Mouse (Mus musculus) neural tube, embryonic 15.5 days (tissue): Measurements from ENCODE around the gene Lrif1. TPM values are rescaled to one million over a fixed set of nuclear protein-coding genes. Genes with fewer than 3 reads are reported as not detected.
"Not testable (repeated sequence)": the region's sequence is repeated elsewhere in the genome, so short reads cannot be mapped to it uniquely, and the experiment has no call there.

Source experiments
- ATAC-seq: fragments of 200-750 bp; cut with Nextera tagmentation; 2 replicates; pipeline ENCODE4 v1.8.0; 2017; ENCODE audit warnings: mild to moderate bottlenecking, moderate TSS enrichment, moderate library complexity; ENCODE audit not compliant: low FRiP score
- H3K27ac ChIP-seq: fragments of 300-500 bp; sonication (generic); replicated peaks from 2 replicates; pipeline ENCODE4 v1.5.1; 2015; ENCODE audit warnings: mild to moderate bottlenecking, inconsistent platforms
- H3K27me3 ChIP-seq: fragments of 300-500 bp; sonication (generic); replicated peaks from 2 replicates; pipeline ENCODE4 v1.6.1; 2015; ENCODE audit warnings: inconsistent platforms
- H3K36me3 ChIP-seq: fragments of 300-500 bp; sonication (generic); 2 replicates; pipeline ENCODE4 v1.6.1; 2015; ENCODE audit warnings: inconsistent platforms
- H3K4me1 ChIP-seq: fragments of 300-500 bp; sonication (generic); 2 replicates; pipeline ENCODE4 v1.6.1; 2015; ENCODE audit warnings: inconsistent platforms
- H3K4me2 ChIP-seq: fragments of 300-500 bp; sonication (generic); 2 replicates; pipeline ENCODE4 v1.6.1; 2015; ENCODE audit warnings: inconsistent platforms, mild to moderate bottlenecking, moderate library complexity
- H3K4me3 ChIP-seq: fragments of 300-500 bp; sonication (generic); replicated peaks from 2 replicates; pipeline ENCODE4 v1.5.1; 2015; ENCODE audit warnings: mild to moderate bottlenecking, inconsistent platforms
- H3K9ac ChIP-seq: fragments of 300-500 bp; sonication (generic); replicated peaks from 2 replicates; pipeline ENCODE4 v1.6.1; 2015; ENCODE audit warnings: mild to moderate bottlenecking, inconsistent platforms
- H3K9me3 ChIP-seq: fragments of 300-500 bp; sonication (generic); replicated peaks from 2 replicates; pipeline ENCODE4 v1.6.1; 2016; ENCODE audit warnings: inconsistent platforms
- WGBS: fragments of 180-500 bp; shearing (Covaris S2); methylation state at CpG from one replicate; pipeline ENCODE4 v1.1.7; 2015; ENCODE audit warnings: mixed read lengths; 5-methylcytosine and 5-hydroxymethylcytosine counted together
- polyA plus RNA-seq: library from polyadenylated mRNA; unstranded; fragments of >200 nt; fragmentation: Nextera tagmentation; extraction: Ambion mirVana; gene quantifications from 2 replicates; pipeline ENCODE4 v1.2.1, GENCODE M21; 2015

Gene Lrif1
- 15.2 and 15.8 TPM in 2 replicates for polyA plus RNA-seq

GRCm38 (mm10) chr3:106684830-106685229 lies at the start of gene Lrif1:
Gene Lrif1, plus strand, starts transcription at chr3:106684987.
- Histone ChIP-seq H3K4me1 (peaks cover 4% of the 10 kb centered on the region), H3K4me2 (peak within 1 kb of the TSS; percentile 53), H3K4me3 (peak within 1 kb of the TSS; percentile 52), H3K27me3 (no peaks in the 10 kb centered on the region), H3K9ac (peak within 1 kb of the TSS; percentile 59), H3K9me3 (no peaks in the 10 kb centered on the region), H3K36me3 (no peaks in the 10 kb centered on the region), H3K27ac (peak within 1 kb of the TSS; percentile 86)
- WGBS = 2% methylated on average over 20 of the region's 20 CpGs
- ATAC-seq = peak; percentile 99

GRCm38 (mm10) chr3:106672811-106673210 lies 12.0 kb upstream of the Lrif1 start:
- H3K9ac ChIP-seq, ATAC-seq, H3K27me3 ChIP-seq, H3K27ac ChIP-seq, H3K4me2 ChIP-seq, H3K4me1 ChIP-seq, H3K4me3 ChIP-seq, H3K9me3 ChIP-seq, H3K36me3 ChIP-seq: not testable (repeated sequence)
- 77% methylated on average over 14 of the region's 14 CpGs for WGBS

- peak overlapping the region; percentile 59 for H3K9ac ChIP-seq
- ATAC-seq = peak; percentile 25; the same call in 1 of the 2 replicates
- peak overlapping the region; percentile 86 for H3K27ac ChIP-seq
- H3K4me1 ChIP-seq = peaks cover 4% of the 10 kb centered on the region
- H3K9me3 ChIP-seq = no peaks in the 10 kb centered on the region
- no peaks in the 10 kb centered on the region for H3K27me3 ChIP-seq
- H3K36me3 ChIP-seq = no peaks in the 10 kb centered on the region
- H3K4me3 ChIP-seq = peak overlapping the region; percentile 52
- 27% methylated on average over 1 of the region's 1 CpGs for WGBS
- peak overlapping the region; percentile 53 for H3K4me2 ChIP-seq
Measured at GRCm38 (mm10) chr3:106685381-106685780, 594 bp downstream of the Lrif1 start.

DNA sequence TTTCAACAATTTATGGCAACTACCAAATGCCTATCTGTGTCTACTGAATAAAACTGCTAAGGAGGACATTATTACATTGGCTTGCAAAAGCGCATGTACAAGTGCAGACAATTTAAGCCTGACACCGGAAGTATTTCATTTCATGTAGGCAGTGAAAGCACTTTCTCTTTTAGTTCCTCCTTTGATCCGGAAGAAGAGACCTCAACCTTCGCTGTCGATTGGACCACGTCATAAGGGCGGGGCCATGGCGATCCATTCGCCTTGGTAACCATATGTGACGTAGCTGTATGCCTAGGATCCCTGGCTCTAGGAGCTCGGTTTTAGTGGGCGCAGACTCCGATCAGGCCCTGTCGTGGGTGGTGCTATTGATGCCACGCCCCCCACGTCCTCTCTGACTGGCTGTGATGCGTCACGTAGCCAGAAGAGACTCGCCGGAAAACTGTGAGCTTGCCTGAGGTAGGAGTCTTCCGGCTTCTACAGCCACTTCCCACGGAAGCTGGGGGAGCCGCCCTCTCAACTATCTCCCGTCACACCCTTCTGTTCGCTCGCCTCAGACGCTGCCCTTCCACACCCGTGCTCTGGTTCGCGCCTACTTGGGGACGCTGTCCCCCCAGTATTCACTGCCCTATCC lies 36.7 kb downstream of the Lrif1 start:
- ATAC-seq = peak; percentile 100
- Histone ChIP-seq H3K36me3 (no peaks in the 10 kb centered on the region), H3K4me2 (peak overlapping the region; percentile 62), H3K4me1 (peaks cover 3% of the 10 kb centered on the region), H3K9me3 (no peaks in the 10 kb centered on the region), H3K27me3 (peaks cover 8% of the 10 kb centered on the region; the same call in 1 of the 2 replicates), H3K27ac (peak overlapping the region; percentile 96), H3K4me3 (peak overlapping the region; percentile 68), H3K9ac (peak overlapping the region; percentile 59)
- WGBS = 2% methylated on average over 31 of the region's 31 CpGs

- peaks cover 8% of the 10 kb centered on the region; the same call in 1 of the 2 replicates for H3K27me3 ChIP-seq
- peak overlapping the region; percentile 96 for H3K27ac ChIP-seq
- peak overlapping the region; percentile 68 for H3K4me3 ChIP-seq
- peaks cover 4% of the 10 kb centered on the region; the same call in 1 of the 2 replicates for H3K36me3 ChIP-seq
- peak overlapping the region; percentile 62 for H3K4me2 ChIP-seq
- peaks cover 3% of the 10 kb centered on the region for H3K4me1 ChIP-seq
- 1% methylated on average over 33 of the region's 33 CpGs for WGBS
- H3K9ac ChIP-seq = peak overlapping the region; percentile 59
- H3K9me3 ChIP-seq = 0 out of 2 replicates have a peak, but pooled peaks cover 2% of the 10 kb centered on the region
- peak; percentile 94 for ATAC-seq
Measured at GRCm38 (mm10) chr3:106722028-106722945, 37.5 kb downstream of the Lrif1 start.

- Histone ChIP-seq H3K27me3 (no peaks in the 10 kb centered on the region), H3K4me1 (no peaks in the 10 kb centered on the region), H3K9me3 (no peaks in the 10 kb centered on the region), H3K9ac (no peak overlapping the region), H3K4me3 (no peak overlapping the region), H3K36me3 (no peaks in the 10 kb centered on the region), H3K27ac (no peak overlapping the region), H3K4me2 (no peak overlapping the region)
- no peak for ATAC-seq
- 61% methylated on average over 1 of the region's 1 CpGs for WGBS
Measured at GRCm38 (mm10) chr3:106755898-106756297, 71.1 kb downstream of the Lrif1 start.

- Histone ChIP-seq H3K36me3 (no peaks in the 10 kb centered on the region), H3K27ac (no peak overlapping the region), H3K9ac (no peak overlapping the region), H3K27me3 (no peaks in the 10 kb centered on the region), H3K9me3 (no peaks in the 10 kb centered on the region), H3K4me3 (no peak overlapping the region), H3K4me1 (no peaks in the 10 kb centered on the region), H3K4me2 (no peak overlapping the region)
- 89% methylated on average over 1 of the region's 1 CpGs for WGBS
- no peak for ATAC-seq
Measured at GRCm38 (mm10) chr3:106771834-106772233, 87.0 kb downstream of the Lrif1 start.

- no peak overlapping the region for H3K9ac ChIP-seq
- H3K36me3 ChIP-seq = no peaks in the 10 kb centered on the region
- ATAC-seq = no peak
- no peaks in the 10 kb centered on the region for H3K4me1 ChIP-seq
- no peak overlapping the region for H3K27ac ChIP-seq
- no peak overlapping the region for H3K4me3 ChIP-seq
- no peaks in the 10 kb centered on the region for H3K27me3 ChIP-seq
- H3K9me3 ChIP-seq = no peaks in the 10 kb centered on the region
- no peak overlapping the region for H3K4me2 ChIP-seq
- whole genome bisulfite sequencing = 83% methylated on average over 3 of the region's 3 CpGs
Measured at GRCm38 (mm10) chr3:106785130-106785529, 100.3 kb downstream of the Lrif1 start.

Other genes with a start within 250 kb of the Lrif1 start
- gene Dennd2d, start 202.6 kb upstream of the Lrif1 start, polyA plus RNA-seq = 0.52 and 7.0 TPM in 2 replicates
- gene Dram2, start 137.2 kb upstream of the Lrif1 start, polyA plus RNA-seq = 65.5 and 68.5 TPM in 2 replicates
- 46.8 and 51.9 TPM in 2 replicates for gene Cept1, start 137.2 kb upstream of the Lrif1 start, polyA plus RNA-seq
- gene Cd53, start 105.2 kb downstream of the Lrif1 start, polyA plus RNA-seq = 5.6 and 15.5 TPM in 2 replicates
- gene Olfr266, start 141.3 kb downstream of the Lrif1 start, polyA plus RNA-seq = not detected in 2 replicates